Mouse (Mus musculus) erythroblast, embryonic 14.5 days (primary cell): ENCODE data around the gene St14.

ENCODE experiments used
- GATA1 ChIP-seq: IDR thresholded peaks from 2 replicates; pipeline ENCODE4 v1.6.1; 2012; ENCODE audit warnings: low read length, inconsistent platforms, mixed read lengths
- TAL1 ChIP-seq: IDR thresholded peaks from 3 replicates; pipeline ENCODE4 v1.6.1; 2012; ENCODE audit warnings: low read length, inconsistent platforms, mixed read lengths

- TF ChIP-seq GATA1 (no peak), TAL1 (no peak)
Observed at GRCm38 (mm10) chr9:31058723-31059122, 72.9 kb downstream of the St14 start.
